Comparison of ENCODE assay signal across 8 mouse cellular contexts in genomic region chr4:155841003-155841454, GRCm38 (mm10). TPM values are rescaled to one million over a fixed set of nuclear protein-coding genes. Genes with fewer than 3 reads are reported as not detected.
A peak's percentile ranks its signal among the peaks of the same experiment; 100 is the strongest.
DNase-seq lines count a peak whose midpoint lies in the region; ATAC-seq and TF ChIP-seq lines count a peak whose summit lies in the region.

No protein-coding gene starts in this region.

- peaks cover 26% of the 10 kb centered on the region for H3K36me3 ChIP-seq in embryonic facial prominence, embryonic 10.5 days (replicated peaks)
- H3K36me3 ChIP-seq in kidney, adult 2 months (ENCODE audit: control insufficient read depth, insufficient read depth, low read length) = no peaks in the 10 kb centered on the region
- H3K36me3 ChIP-seq in lung, embryonic 16.5 days (ENCODE audit: control insufficient read depth, insufficient read depth, low read length) = peaks cover 13% of the 10 kb centered on the region

- H3K4me1 ChIP-seq in embryonic facial prominence, embryonic 10.5 days = peaks cover 42% of the 10 kb centered on the region
- peaks cover 19% of the 10 kb centered on the region for H3K4me1 ChIP-seq in kidney, adult 2 months (ENCODE audit: control insufficient read depth, insufficient read depth, low read length)
- peaks cover 37% of the 10 kb centered on the region for H3K4me1 ChIP-seq in lung, embryonic 16.5 days (replicated peaks; ENCODE audit: control insufficient read depth, insufficient read depth, low read length)

- peak overlapping the region; percentile 63 for H3K27ac ChIP-seq in embryonic facial prominence, embryonic 10.5 days (replicated peaks)
- H3K27ac ChIP-seq in kidney, adult 2 months (ENCODE audit: insufficient read depth, low read depth, low read length) = peak overlapping the region; percentile 10; the same call in 1 of the 2 replicates
- H3K27ac ChIP-seq in lung, embryonic 16.5 days (ENCODE audit: low read length) = peak overlapping the region; percentile 99

- DNase-seq in 416B (ENCODE audit: low read depth) (peak; percentile 77), NIH3T3 (ENCODE audit: low read depth) (peak; percentile 84)
- DNase-seq in embryonic facial prominence, embryonic 10.5 days (ENCODE audit: low spot score) = peak; percentile 64
- peak; percentile 69 to 70 for DNase-seq in heart, adult 9 months (ENCODE audit: low spot score in 2 of 2)
- DNase-seq in kidney, adult 2 months = peak; percentile 81
- peak; percentile 77 for DNase-seq in urinary bladder, postnatal 14 days (ENCODE audit: low spot score)

- peak overlapping the region; percentile 59 for H3K4me3 ChIP-seq in embryonic facial prominence, embryonic 10.5 days
- peak overlapping the region; percentile 73 for H3K4me3 ChIP-seq in kidney, adult 2 months (ENCODE audit: insufficient read depth, low read depth, low read length)
- peak overlapping the region; percentile 67 for H3K4me3 ChIP-seq in lung, embryonic 16.5 days (ENCODE audit: low read length)

- WGBS in embryonic facial prominence, embryonic 10.5 days = under 1% methylated on average over 32 of the region's 32 CpGs
- WGBS in kidney, adult 2 months = 0% methylated on average over 32 of the region's 32 CpGs
- under 1% methylated on average over 32 of the region's 32 CpGs for whole genome bisulfite sequencing in lung, embryonic 16.5 days

- H3K4me2 ChIP-seq in lung, embryonic 16.5 days (ENCODE audit: low read depth, low read length) = peak overlapping the region; percentile 92

- H3K27me3 ChIP-seq in embryonic facial prominence, embryonic 10.5 days (replicated peaks; ENCODE audit: low read depth, poor library complexity, severe bottlenecking) = peaks cover 28% of the 10 kb centered on the region
- no peaks in the 10 kb centered on the region for H3K27me3 ChIP-seq in kidney, adult 2 months (replicated peaks; ENCODE audit: control insufficient read depth, insufficient read depth, low read length)
- peaks cover 8% of the 10 kb centered on the region for H3K27me3 ChIP-seq in lung, embryonic 16.5 days (ENCODE audit: control insufficient read depth, insufficient read depth, low read depth, low read length)

- TF ChIP-seq POLR2A in kidney, adult 2 months (IDR thresholded peaks at IDR 0.05; ENCODE audit: low read depth, low read length) = no peak

- peak overlapping the region; percentile 78 for H3K9ac ChIP-seq in lung, embryonic 16.5 days (ENCODE audit: low read length)

- peak; percentile 20 for ATAC-seq in lung, embryonic 16.5 days (ENCODE audit: low read depth)
- peak; percentile 68 for ATAC-seq in neutrophil, adult 5-6 weeks (ENCODE audit: extremely low read depth, insufficient number of reproducible peaks, low FRiP score, poor library complexity, severe bottlenecking)

- peak; percentile 30; the same call in 1 of the 2 replicates for TF ChIP-seq CTCF in kidney, adult 2 months (conservative IDR thresholded peaks at IDR 0.05; ENCODE audit: insufficient read depth, insufficient read length, low read depth, low read length)

- no peaks in the 10 kb centered on the region for H3K9me3 ChIP-seq in embryonic facial prominence, embryonic 10.5 days
- H3K9me3 ChIP-seq in lung, embryonic 16.5 days (ENCODE audit: control insufficient read depth, low read length) = no peaks in the 10 kb centered on the region

RNA-seq across cellular contexts. Expression of gene Mxra8, which starts 1.5 kb away (rescaled TPM):
- 43.6 and 43.9 TPM in 2 replicates for polyA plus RNA-seq in embryonic facial prominence, embryonic 10.5 days (2016; fragmentation: Nextera tagmentation; extraction: Ambion mirVana)
- polyA plus RNA-seq in kidney, adult 2 months (2012; rRNA removed) = 98.0 and 115 TPM in 2 replicates
- polyA plus RNA-seq in lung, embryonic 16.5 days (2015; fragmentation: Nextera tagmentation; extraction: Ambion mirVana) = 246 and 255 TPM in 2 replicates
- 0.47 and 2.3 TPM in 2 replicates for total RNA-seq in neutrophil, adult 5-6 weeks (2017)

RNA-seq across cellular contexts. Expression of gene Dvl1, which starts 6.2 kb away (rescaled TPM):
- 4.3 and 5.0 TPM in 2 replicates for polyA plus RNA-seq in embryonic facial prominence, embryonic 10.5 days (2016; fragmentation: Nextera tagmentation; extraction: Ambion mirVana)
- polyA plus RNA-seq in kidney, adult 2 months (2012; rRNA removed) = 123 and 174 TPM in 2 replicates
- 4.5 and 6.0 TPM in 2 replicates for polyA plus RNA-seq in lung, embryonic 16.5 days (2015; fragmentation: Nextera tagmentation; extraction: Ambion mirVana)
- total RNA-seq in neutrophil, adult 5-6 weeks (2017) = 32.8 and 39.2 TPM in 2 replicates

RNA-seq across cellular contexts. Expression of gene Aurkaip1, which starts 10.0 kb away (rescaled TPM):
- polyA plus RNA-seq in embryonic facial prominence, embryonic 10.5 days (2016; fragmentation: Nextera tagmentation; extraction: Ambion mirVana) = 170 and 178 TPM in 2 replicates
- 164 and 195 TPM in 2 replicates for polyA plus RNA-seq in kidney, adult 2 months (2012; rRNA removed)
- 141 and 146 TPM in 2 replicates for polyA plus RNA-seq in lung, embryonic 16.5 days (2015; fragmentation: Nextera tagmentation; extraction: Ambion mirVana)
- total RNA-seq in neutrophil, adult 5-6 weeks (2017) = 129 and 133 TPM in 2 replicates

RNA-seq across cellular contexts. Expression of gene Tas1r3, which starts 22.1 kb away (rescaled TPM):
- polyA plus RNA-seq in embryonic facial prominence, embryonic 10.5 days (2016; fragmentation: Nextera tagmentation; extraction: Ambion mirVana) = 0.29 and 0.43 TPM in 2 replicates
- polyA plus RNA-seq in kidney, adult 2 months (2012; rRNA removed) = 0.64 and 0.72 TPM in 2 replicates
- polyA plus RNA-seq in lung, embryonic 16.5 days (2015; fragmentation: Nextera tagmentation; extraction: Ambion mirVana) = 0.24 and 0.30 TPM in 2 replicates
- total RNA-seq in neutrophil, adult 5-6 weeks (2017) = 1.4 and 1.8 TPM in 2 replicates

RNA-seq across cellular contexts. Expression of gene Cptp, which starts 28.2 kb away (rescaled TPM):
- polyA plus RNA-seq in embryonic facial prominence, embryonic 10.5 days (2016; fragmentation: Nextera tagmentation; extraction: Ambion mirVana) = 18.6 and 19.4 TPM in 2 replicates
- 46.2 and 53.1 TPM in 2 replicates for polyA plus RNA-seq in kidney, adult 2 months (2012; rRNA removed)
- polyA plus RNA-seq in lung, embryonic 16.5 days (2015; fragmentation: Nextera tagmentation; extraction: Ambion mirVana) = 15.6 and 16.4 TPM in 2 replicates
- 2.3 and 10.1 TPM in 2 replicates for total RNA-seq in neutrophil, adult 5-6 weeks (2017)

Comparison
In these comparisons a context has a peak if more than half of its experiments do, and no peak if none do; other contexts are left out.
1. Peak in every context shown above with its lines: DNase-seq, ATAC-seq, H3K4me3 ChIP-seq and H3K27ac ChIP-seq.
2. H3K27ac ChIP-seq: peak in every context shown above with its lines; median percentile 99 in lung, embryonic 16.5 days; 63 in embryonic facial prominence, embryonic 10.5 days; 10 in kidney, adult 2 months.
3. RNA of gene Dvl1, which starts 6.2 kb away (polyA plus RNA-seq): 123 to 174 TPM in kidney, adult 2 months; 4.5 to 6.0 TPM in lung, embryonic 16.5 days and 4.3 to 5.0 TPM in embryonic facial prominence, embryonic 10.5 days; every median in the first group is over 10 times any median in the second.